Mouse (Mus musculus) spleen, postnatal 10 days (tissue): ENCODE results near the gene Gm1113.

Experiments
- DNase-seq, 2 experiments: peaks; one replicate each; pipeline ENCODE4 v3.0.0; 2021 to 2022; ENCODE audit warnings: low spot score in 2 of 2

The Gm1113 gene

DNA sequence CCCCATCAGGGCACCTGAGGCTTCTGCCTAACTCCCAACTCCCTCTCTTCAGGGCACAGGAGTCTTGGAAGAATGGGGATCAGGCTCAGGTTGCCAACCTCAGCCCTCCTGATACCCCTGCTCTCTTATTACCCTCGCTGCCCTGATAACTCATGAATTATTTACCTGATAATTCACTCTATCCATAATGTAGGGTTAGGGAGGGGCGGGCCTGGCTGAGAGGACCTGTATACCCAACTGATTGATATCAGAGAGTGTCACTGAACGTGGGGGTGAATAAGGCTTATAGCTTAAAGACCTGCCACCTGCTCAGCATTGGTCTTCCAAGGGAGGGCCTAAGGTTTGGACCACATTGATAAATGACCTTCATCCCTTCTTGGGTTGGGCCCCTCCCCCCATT lies at the start of gene Gm1113:
Gene Gm1113 (minus strand): TSS at position 101 of the 400 bp plus-strand sequence.
- DNase-seq, result no peak

DNA sequence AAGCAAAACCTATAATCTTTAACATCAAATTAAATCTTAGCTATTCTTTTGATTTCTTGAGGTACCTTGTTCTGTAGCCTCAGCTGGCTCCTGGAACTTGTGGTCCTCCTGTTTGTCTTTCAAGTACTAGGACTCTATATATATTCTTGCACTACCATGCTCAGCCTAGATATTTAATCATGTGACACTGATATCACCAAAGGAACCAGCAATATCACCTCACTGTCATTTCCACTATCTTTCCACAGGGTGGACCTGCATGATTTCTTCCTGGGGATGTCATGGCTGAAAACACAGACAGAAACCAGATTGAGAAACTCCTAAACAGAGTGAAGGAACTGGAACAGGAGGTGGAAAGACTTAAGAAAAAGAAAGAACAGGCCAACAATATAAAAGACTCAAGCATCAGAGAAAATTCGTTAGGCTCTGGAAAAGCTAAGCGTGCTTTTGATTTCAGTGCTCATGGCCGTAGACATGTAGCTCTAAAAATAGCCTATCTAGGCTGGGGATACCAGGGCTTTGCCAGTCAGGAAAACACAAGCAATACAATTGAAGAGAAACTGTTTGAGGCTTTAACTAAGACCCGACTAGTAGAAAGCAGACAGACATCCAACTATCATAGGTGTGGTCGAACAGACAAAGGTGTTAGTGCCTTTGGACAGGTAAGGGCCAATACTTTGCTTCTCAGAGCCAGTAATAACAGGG lies 46.6 kb upstream of the Gm1113 start:
- DNase-seq, result no peak

- no peak for DNase-seq
These were observed 43.5 kb upstream of the Gm1113 start for GRCm38 (mm10) chr9:35561583-35561982.

GRCm38 (mm10) chr9:35561076-35561475 lies 43.0 kb upstream of the Gm1113 start:
- no peak for DNase-seq

DNA sequence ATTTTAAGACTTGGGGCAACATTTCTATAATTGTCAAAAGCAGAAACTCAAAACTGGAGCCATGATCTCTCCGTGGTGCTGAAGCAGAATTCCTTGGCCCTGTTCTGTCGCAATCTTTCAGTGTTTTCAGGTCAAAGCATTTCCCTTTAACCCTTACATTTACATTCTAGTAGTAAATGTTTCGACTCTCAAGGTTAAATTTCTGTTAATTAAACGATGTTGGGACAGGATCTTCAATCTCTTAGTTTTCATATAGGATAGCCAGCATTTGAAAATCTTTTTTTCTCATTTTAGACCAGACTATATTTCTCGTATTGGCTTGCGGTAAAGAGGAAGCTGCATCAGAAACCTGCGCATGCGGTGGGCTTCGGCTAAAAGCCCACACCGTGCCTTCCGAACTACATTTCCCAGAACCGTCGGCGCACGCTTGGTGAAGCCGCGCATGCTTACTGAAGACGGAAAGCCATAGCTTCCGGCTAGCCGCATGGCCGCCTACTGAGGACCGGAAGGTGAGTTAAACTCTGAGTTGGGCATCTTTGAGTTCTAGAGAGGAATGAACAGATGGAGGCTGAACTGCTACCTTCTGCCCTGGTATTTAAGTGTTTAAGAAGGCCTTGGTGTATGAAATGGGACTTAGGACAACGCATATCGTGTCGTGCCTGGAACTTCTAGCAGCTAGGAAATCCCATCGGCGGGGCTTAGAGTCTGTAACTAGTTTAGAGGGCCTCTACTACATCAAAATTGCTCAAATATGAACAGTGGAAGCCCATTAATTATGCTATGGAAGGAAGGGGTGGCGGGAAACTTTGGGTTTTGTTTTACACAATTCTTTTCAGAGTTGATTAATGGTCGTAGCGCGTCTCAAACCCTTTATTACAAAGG lies 41.2 kb upstream of the Gm1113 start:
- DNase-seq, result peak; percentile 42 to 78

DNA sequence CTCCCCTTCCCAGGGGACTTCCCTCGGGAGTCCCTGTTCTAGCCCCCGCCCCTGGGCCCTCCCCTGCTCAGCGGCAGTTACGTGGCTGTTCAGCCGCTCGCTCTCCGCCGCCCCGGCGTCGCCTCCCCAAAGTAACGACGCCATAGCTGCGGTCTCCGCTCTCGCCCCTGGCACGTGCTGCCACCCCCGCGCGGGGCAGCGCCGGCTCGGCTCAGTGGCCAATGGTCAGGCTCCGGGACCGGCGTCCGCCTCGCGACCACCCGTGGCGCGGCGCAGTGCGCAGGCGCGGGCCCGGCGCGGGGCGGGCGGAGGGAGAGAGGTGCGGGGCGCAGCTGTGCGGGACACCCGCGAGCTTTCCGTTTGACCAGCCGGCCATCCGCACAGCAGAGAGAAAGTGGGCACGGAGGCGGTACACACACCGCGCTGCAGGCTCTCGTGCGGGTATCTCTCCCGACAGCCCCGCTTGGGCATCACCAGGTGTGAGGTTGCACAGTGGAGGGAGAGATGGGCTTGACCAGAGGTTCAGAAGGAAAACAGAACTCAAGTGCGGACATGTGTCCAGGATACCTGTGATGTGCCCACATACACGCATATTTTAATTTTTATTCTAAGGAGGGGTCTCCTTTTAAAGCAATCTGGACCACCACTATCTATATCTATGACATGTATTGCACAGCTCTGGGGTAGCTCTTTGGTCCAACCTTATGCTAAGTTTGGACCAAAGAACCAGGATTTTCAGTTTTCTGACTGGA lies 40.4 kb upstream of the Gm1113 start, which contains the start of the genes Ddx25 and Pus3:
Gene Ddx25 (minus strand): TSS at position 272 of the 752 bp plus-strand sequence.
Gene Pus3 (plus strand): TSS at position 339 of the 752 bp plus-strand sequence.
- peak in 1 of 2 experiments; percentile 24 for DNase-seq

GRCm38 (mm10) chr9:35556494-35557102 lies 38.5 kb upstream of the Gm1113 start:
- no peak for DNase-seq

DNA sequence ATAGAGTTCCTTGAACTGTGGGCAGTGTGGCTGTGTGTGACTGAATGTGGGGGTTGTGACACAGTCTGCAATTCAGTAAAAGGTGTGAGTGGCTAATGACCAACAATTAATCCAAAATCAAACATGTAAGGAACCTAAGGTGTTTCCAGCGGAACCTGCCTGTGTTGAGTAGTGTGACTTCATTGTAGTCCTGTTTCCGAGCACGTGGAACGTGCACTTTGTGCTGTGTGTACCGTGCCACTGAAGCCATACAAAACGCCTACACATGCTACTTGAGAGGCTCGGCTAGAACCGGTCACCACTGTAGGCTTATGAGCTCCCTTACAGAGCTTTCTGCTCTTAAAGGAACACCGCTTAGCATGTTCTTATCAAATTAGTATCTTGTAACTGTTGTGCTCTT lies 30.4 kb upstream of the Gm1113 start:
- no peak for DNase-seq

GRCm38 (mm10) chr9:35546745-35547144 lies 28.7 kb upstream of the Gm1113 start:
- peak in 1 of 2 experiments; percentile 39 for DNase-seq

DNA sequence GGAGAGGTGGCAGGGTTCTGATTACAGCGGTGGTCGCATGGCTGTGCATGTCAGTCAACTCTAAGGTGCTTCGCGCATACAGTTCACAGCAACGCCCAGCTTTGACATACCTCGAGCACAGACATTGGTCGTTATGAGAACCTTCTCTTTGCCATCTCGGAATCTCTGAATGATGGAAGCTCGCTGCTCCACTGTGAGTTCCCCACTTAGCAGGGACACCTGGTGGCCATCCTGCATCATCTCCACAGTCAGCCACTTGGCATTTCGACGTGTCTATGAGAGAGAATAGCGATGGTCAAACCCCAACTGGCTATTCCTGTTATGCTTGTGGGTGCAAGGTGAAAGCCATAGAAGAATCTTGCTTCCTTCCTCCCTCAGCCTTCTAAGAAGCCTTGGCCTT lies 27.6 kb upstream of the Gm1113 start:
- DNase-seq, result no peak

DNA sequence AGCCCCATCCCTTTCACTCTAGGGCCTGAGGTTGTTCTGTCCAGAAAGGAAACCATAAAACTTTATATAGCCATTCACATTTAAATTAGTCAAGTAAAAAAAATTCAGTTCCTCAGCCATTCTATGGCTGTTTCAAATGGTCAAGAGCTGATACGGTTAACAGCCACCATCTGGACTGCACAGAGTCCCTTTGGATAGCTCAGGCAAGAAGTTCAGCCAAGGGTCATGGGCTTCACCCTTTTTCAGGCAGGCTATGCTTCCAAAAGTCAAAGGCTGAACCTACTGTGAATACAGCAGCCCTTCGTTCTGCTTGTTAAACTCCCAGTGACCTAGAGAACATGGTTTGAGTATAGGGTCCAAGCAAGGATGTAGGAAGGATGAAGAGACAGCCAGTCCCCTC lies 26.6 kb upstream of the Gm1113 start:
- DNase-seq, result no peak

GRCm38 (mm10) chr9:35543099-35543860 lies 25.2 kb upstream of the Gm1113 start:
- no peak for DNase-seq

GRCm38 (mm10) chr9:35541941-35542340 lies 23.9 kb upstream of the Gm1113 start:
- DNase-seq, result no peak

DNA sequence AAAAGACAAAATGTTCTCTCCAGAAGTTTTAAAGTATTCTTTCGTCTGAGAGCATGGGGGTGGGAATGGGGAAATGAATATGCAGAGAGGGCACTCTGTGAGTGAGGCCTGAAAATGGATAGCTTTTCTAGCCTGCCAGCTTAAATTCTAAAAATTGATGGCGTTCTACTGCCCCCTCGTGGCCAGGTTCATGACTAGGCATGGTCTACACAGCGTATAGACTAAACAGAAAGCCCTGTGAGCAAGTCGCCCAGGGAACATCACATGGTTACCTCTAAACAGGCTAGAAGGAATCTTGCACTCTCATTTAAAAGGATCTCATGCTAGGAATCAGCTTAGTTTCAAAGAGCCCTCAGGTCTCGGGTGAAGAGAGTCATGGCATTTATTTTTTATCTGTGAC lies 23.4 kb upstream of the Gm1113 start:
- peak; percentile 55 to 88 for DNase-seq

GRCm38 (mm10) chr9:35541024-35541423 lies 23.0 kb upstream of the Gm1113 start:
- no peak for DNase-seq

GRCm38 (mm10) chr9:35539001-35539750 lies 21.1 kb upstream of the Gm1113 start:
- no peak for DNase-seq

GRCm38 (mm10) chr9:35535876-35536275 lies 17.8 kb upstream of the Gm1113 start:
- DNase-seq, result no peak

DNA sequence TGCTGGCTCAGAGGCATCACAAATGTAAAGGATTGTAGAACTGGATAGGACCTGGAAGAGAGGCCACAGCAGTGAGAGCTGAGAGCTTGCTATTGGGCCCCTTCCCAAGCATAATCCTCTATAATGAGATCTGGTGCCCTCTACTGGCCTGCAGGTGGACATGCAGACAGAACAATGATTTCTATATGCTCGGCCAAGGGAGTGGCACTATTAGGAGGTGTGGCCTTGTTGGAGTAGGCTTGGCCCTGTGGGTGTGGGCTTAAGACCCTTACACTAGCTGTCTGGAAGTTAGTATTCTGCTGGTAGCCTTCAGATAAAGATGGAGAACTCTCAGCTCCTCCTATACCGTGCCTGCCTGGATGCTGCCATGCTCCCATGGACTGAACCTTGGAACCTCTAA lies 17.0 kb upstream of the Gm1113 start:
- peak; percentile 15 to 43 for DNase-seq

GRCm38 (mm10) chr9:35533266-35533665 lies 15.2 kb upstream of the Gm1113 start:
- no peak for DNase-seq

GRCm38 (mm10) chr9:35529796-35530195 lies 11.7 kb upstream of the Gm1113 start:
- no peak for DNase-seq
